Mouse (Mus musculus): ENCODE results near the gene Pde2a.

Pde2a gene

GRCm38 (mm10) chr7:101477200-101477599 is 55.7 kb downstream of the Pde2a start:
- DNase-seq, result no peak

GRCm38 (mm10) chr7:101478099-101478498 is 56.6 kb downstream of the Pde2a start:
- DNase-seq, result no peak

GRCm38 (mm10) chr7:101479841-101480240 is 58.4 kb downstream of the Pde2a start:
- no peak for DNase-seq

- DNase-seq, result no peak
These were observed 59.2 kb downstream of the Pde2a start for GRCm38 (mm10) chr7:101480671-101481070.

DNA sequence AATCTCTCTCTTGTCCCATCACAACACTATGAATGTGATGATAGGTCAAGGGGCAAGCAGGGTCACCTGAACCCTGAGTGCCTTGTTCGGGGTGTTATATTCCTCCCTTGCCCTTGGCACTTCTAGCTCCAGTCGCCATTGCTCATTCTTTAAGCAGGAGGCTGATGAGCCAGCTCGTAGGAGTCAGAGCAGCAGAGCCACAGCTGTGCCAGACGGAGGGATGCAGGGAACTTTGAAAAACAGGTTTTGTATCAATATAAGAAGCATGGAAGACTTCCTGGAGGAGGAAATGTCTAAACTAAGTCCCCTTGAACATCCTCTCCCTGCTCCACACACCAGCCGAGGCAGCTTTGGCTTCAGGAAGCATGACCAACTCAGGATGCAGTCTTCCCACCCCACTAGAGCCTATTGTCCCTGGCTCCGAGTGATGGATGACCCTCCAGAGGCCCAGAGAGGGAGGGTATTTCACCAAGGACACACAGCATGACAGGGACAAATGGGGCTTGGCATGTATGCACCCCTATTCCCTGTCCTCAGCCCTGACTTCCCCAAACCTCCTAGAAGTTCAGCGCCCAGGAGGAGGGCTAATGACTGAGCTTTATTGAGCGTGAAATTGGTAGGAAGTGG is 60.5 kb downstream of the Pde2a start:
- no peak for DNase-seq

GRCm38 (mm10) chr7:101482499-101483081 is 61.1 kb downstream of the Pde2a start:
- no peak for DNase-seq

DNA sequence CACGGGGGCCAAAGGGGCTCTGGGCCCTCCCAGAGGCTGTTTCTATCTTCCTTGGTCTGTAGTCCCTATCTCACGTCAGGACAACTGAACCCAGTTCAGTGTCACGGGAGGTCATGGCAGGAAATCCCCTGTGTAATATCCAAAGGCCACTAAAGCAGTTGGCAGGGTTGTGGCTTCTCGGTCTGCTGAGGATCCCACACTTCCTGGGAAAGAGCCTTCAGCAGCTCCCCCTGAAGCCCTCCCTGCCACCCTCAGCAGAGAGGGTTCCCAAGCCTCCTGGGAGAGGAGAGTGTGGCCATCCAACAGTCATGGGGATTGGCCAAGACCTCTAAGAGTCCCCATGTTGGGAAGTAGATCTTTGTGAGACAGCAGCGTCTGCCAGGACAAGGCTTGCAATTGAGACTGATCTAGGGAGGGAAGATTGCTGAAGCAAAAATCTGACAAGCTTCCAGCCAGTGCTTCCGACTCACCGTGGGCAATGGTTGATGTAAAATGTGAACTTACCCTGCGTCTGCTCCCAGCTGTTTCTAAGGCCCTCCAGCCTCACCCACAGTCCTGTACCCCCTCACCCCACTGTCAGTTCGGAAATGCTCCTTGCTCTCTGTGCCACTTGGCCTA is 62.1 kb downstream of the Pde2a start:
- no peak for DNase-seq

DNA sequence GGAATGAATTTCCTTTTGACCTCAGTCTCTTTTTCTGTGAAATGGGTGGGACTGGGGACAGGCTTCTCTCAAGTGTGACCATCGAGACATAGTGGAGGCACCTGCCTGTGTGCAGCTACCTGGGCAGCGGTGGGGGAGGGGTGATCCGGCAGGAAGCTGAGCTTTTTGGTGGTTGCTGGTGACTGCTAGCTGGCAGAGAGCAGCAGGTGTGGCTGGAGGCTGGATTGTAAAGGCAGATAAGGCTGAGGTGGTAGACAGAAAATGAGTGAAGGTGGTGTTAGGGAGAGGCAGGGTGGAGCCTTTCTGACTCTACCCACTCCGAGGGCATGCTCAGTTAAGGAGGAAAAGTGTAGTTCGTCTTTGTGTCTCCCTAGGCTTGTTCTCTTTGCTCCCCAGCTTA is 65.6 kb downstream of the Pde2a start:
- no peak for DNase-seq

DNA sequence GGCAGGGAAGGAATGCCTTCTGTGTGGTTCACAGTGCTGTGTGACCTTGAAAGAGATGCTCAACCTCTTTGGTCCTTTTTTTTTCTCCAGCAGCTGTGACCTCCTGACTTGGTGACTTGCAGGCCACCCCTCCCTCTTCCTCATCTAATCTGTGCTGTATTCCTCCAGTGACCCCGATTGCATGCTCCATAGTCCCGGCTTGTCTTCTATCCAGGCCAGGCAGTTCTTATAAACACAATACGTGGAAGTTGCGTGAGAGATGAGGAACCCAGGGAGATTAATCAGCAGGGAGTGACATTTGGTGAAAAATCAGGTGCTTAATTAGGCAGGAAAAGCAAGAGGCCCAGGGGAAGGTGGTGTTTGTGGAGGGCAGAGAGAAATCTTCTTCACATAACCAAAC is 69.5 kb downstream of the Pde2a start:
- no peak for DNase-seq

- DNase-seq, result no peak
These were observed 76.9 kb downstream of the Pde2a start for GRCm38 (mm10) chr7:101498385-101498784.

DNA sequence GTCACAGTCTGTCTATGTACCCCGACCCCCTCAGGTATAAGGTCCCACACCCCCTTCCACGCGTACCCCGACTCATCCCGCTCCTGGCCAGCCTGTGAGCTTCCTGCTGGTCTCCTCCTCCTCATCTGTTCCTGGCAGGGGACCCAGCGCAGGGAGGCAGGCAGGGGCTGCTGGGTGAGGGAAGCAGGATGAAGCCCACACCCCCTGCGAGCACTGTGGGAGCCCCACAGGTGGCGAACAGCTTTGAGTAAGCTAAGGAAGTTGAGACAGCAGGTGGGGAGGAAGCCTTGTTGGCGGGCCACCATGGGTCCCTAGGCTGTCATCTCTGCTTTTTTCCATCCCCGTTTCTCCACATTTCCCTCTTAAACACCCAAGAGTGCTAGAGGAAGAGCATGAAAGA is 77.8 kb downstream of the Pde2a start:
- no peak for DNase-seq

- DNase-seq, result no peak
These were observed 78.2 kb downstream of the Pde2a start for GRCm38 (mm10) chr7:101499701-101500100.

DNA sequence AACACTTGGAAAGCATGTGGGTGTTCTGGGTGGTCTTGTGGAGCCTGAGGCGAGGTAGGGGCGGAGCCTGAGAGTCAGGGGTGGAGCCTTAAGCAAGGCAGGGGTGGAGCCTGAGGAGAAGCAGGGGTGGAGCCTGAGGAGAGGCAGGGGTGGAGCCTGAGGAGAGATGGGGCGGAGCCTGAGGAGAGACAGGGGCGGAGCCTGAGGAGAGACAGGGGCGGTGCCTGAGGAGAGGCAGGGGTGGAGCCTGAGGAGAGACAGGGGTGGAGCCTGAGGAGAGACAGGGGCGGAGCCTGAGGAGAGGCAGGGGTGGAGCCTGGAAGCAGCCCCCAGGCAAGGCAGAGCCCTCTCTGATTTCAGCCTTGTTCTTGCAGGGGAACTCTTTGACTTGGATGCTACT is 79.7 kb downstream of the Pde2a start:
- no peak for DNase-seq

- no peak for DNase-seq
These were observed 80.2 kb downstream of the Pde2a start for GRCm38 (mm10) chr7:101501675-101502074.

- DNase-seq, result no peak
These were observed 81.9 kb downstream of the Pde2a start for GRCm38 (mm10) chr7:101503351-101503750.

GRCm38 (mm10) chr7:101503803-101504202 is 82.3 kb downstream of the Pde2a start:
- no peak for DNase-seq

DNA sequence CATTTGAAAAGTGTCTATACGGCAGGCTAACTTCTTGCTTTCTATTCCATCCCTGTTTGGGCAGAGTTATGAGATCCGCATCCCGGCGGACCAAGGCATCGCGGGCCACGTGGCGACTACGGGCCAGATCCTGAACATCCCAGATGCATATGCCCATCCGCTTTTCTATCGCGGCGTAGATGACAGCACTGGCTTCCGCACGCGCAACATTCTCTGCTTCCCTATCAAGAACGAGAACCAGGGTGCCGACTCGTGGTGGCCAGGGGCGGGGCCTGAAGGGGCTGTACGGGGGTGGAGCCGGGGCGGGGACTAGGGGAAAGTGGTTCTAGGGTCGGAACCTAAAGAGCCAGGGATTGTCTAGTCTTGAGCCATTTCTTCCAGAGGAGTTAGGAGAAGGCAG is 83.0 kb downstream of the Pde2a start:
- no peak for DNase-seq

DNA sequence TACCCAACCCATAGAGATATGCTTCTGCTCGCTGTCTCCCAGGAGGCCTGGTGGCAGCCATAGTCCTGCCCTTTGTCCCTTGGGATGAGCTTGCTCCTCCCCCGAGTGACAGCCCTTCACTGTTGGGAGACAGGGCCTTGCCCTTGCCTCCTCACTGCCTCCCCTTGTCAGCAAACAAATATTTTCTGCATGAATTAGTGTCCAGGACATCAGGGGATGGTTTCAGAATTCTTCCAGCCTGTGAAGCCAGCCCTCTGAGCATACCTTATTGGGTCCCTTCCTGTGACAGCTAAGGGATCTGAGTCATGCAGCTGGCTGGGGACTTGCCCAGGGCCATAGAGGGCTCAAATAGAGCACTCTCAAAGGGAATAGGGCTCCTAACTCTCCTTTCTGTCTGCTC is 87.7 kb downstream of the Pde2a start:
- DNase-seq, result no peak

- DNase-seq, result peak; percentile 54
These were observed 92.2 kb downstream of the Pde2a start for GRCm38 (mm10) chr7:101513655-101514054.

GRCm38 (mm10) chr7:101514768-101515167 is 93.3 kb downstream of the Pde2a start:
- DNase-seq, result peak; percentile 35

DNA sequence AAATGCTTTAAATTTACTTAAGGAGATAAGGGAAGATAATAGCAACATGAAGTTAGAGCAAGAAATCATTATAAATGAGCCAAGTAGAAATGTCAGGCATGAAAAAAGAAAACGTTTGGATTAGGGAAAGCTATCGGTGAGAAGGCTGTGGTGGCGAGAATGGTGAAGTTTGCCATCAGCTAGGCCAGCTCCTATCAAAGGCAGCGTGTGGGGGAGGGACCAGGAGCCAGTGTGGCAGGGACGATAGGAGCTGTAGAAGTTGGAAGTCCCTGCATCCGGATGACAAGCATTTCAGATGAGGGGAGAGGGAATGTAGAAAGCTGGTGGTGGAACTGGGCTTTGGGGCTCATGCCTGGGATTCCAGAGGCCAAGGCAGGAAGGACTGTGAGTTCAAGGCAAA is 93.8 kb downstream of the Pde2a start:
- no peak for DNase-seq

GRCm38 (mm10) chr7:101516460-101516859 is 95.0 kb downstream of the Pde2a start:
- DNase-seq, result no peak

GRCm38 (mm10) chr7:101521696-101522095 is 100.2 kb downstream of the Pde2a start:
- no peak for DNase-seq

DNA sequence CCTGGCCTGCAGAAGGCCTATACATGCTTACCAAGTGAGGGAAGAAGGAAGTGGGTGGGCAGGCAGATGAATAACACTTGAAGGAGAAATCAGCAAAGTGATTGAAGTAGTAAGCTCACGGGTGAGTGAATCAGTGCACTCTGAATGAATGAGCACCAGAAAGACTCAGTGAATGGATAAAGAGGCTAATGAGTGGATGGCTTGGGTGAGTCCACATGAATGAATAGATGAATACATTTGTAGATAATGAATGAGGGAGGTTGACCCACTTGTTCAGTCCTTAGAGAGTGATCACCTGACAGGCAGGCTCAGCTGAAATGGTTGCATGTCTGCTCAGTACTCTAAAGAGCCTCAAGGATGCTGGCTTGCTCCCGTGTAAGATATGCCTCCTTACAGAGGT is 101.7 kb downstream of the Pde2a start:
- DNase-seq, result no peak

GRCm38 (mm10) chr7:101526484-101526883 is 105.0 kb downstream of the Pde2a start:
- no peak for DNase-seq

All from right cerebral cortex, postnatal 4 days (tissue).